Mouse (Mus musculus): ENCODE data around the gene Pnkd. TPM values are rescaled to one million over a fixed set of nuclear protein-coding genes. Genes with fewer than 3 reads are reported as not detected.

Gene Pnkd
- total and polyA plus RNA-seq, 3 experiments, result 52.5 to 64.2 TPM; not detected in 1

DNA sequence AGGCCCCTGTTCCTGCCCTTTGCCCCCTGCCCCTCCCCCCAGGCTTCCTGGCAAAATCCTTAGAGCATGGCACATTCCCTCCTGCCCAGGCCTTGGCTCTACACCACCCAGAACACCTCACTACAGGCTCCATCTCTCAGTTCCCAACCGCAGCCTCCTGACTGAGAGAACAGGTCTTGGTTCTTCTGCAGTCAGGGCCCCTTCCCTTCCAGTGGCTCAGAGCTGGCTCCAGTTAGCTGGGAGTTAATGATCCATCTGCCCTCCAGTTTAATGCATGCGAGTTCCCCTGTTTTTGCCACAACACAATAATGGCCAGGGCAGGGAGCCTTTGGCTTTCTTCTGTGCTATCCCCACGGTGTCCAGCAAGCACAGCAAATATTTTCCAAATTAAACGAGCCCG, 58.4 kb downstream of the Pnkd start:
- no peak overlapping the region for H3K27ac ChIP-seq (ENCODE audit: control insufficient read depth, low read depth, low read length)
- no peak overlapping the region for H3K9ac ChIP-seq (ENCODE audit: control insufficient read depth, low read depth, low read length, poor library complexity, severe bottlenecking)
- H3K36me3 ChIP-seq (ENCODE audit: control insufficient read depth in 1 of 2, insufficient read depth in 2 of 2, low read length in 2 of 2), result no peaks in the 10 kb centered on the region
- no peaks in the 10 kb centered on the region for H3K4me1 ChIP-seq (ENCODE audit: control insufficient read depth in 1 of 2, insufficient read depth in 2 of 2, low read length in 2 of 2)
- no peaks in the 10 kb centered on the region for H3K27me3 ChIP-seq (ENCODE audit: control insufficient read depth in 1 of 2, insufficient read depth in 2 of 2, low read length in 2 of 2)
- DNase-seq (ENCODE audit: low read depth, low spot score), result no peak
- TF ChIP-seq NRF1 (IDR thresholded peaks at IDR 0.05; ENCODE audit: insufficient read depth, low read depth, low read length, poor library complexity, severe bottlenecking) (no peak), CTCF (IDR thresholded peaks at IDR 0.05 in 2 of 3, conservative IDR thresholded peaks at IDR 0.05 in 1 of 3; ENCODE audit: control insufficient read depth in 1 of 3, insufficient read depth in 1 of 3, low read depth in 2 of 3, low read length in 3 of 3, poor library complexity in 1 of 3, severe bottlenecking in 1 of 3) (no peak), MYB (IDR thresholded peaks at IDR 0.05; ENCODE audit: low read depth, low read length) (no peak), MYC (IDR thresholded peaks at IDR 0.05; ENCODE audit: low read depth, low read length) (no peak), USF2 (IDR thresholded peaks at IDR 0.05; ENCODE audit: borderline replicate concordance in 1 of 2, insufficient read depth in 1 of 2, low read depth in 1 of 2, low read length in 2 of 2) (no peak), ZKSCAN1 (IDR thresholded peaks at IDR 0.05; ENCODE audit: low read depth, low read length) (no peak), MAFK (IDR thresholded peaks at IDR 0.05; ENCODE audit: borderline replicate concordance, low read depth, low read length) (no peak), POLR2A (IDR thresholded peaks at IDR 0.05; ENCODE audit: control insufficient read depth in 1 of 2, insufficient read depth in 1 of 2, low read depth in 1 of 2, low read length in 2 of 2, poor library complexity in 1 of 2) (no peak), CHD2 (IDR thresholded peaks at IDR 0.05; ENCODE audit: low read length) (no peak), CHD1 (IDR thresholded peaks at IDR 0.05; ENCODE audit: low read depth, low read length) (no peak), SIN3A (IDR thresholded peaks at IDR 0.05; ENCODE audit: low read length) (no peak), TBP (IDR thresholded peaks at IDR 0.05; ENCODE audit: low read depth, low read length) (no peak), MXI1 (IDR thresholded peaks at IDR 0.05; ENCODE audit: low read depth, low read length) (no peak), RCOR1 (IDR thresholded peaks at IDR 0.05; ENCODE audit: low read depth, low read length) (no peak)
- no peak overlapping the region for H3K4me3 ChIP-seq (ENCODE audit: control insufficient read depth in 1 of 2, insufficient read depth in 1 of 2, low read depth in 2 of 2, low read length in 2 of 2)
- no peaks in the 10 kb centered on the region for H3K79me2 ChIP-seq (ENCODE audit: control insufficient read depth, insufficient read depth, low read length, poor library complexity)
- no peaks in the 10 kb centered on the region for H3K9me3 ChIP-seq (replicated peaks; ENCODE audit: insufficient read depth, low read length)

DNA sequence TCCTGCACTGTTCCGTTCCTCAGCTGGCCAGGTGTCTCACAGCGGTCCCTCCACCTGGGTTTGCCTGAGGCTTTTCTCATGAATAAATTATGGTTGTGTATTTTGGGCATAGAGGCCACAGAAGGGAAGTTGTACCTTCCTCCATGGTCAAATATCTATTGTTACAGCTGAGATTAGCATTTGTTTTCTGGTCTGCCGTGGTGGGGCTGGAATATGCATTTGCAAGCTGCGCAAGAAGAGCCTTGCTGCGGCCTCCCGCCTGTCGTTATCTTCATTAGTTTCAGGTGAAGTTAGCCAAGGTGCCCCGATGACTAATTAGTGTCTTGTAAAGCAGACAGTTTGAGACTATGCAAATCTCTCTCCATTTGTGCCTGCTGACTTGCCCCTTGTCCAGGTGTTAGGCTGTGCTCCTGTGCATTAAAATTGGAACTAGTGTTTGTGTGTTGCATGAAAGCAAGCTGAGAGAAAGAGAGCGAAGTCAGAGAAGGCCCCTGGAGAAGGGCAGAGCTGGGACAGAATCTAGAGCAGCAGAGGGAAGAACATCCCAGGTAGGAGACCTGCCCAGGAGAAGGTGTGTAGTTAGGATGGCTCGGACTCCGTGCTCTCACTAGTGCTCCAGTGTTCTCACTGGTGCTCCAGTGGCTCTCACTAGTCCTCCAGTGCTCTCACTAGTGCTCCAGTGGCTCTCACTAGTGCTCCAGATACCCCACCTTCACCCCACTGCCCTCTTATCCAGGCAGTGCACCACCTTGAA, 59.6 kb downstream of the Pnkd start:
- Histone ChIP-seq H3K27me3 (ENCODE audit: control insufficient read depth in 1 of 2, insufficient read depth in 2 of 2, low read length in 2 of 2) (no peaks in the 10 kb centered on the region), H3K9ac (ENCODE audit: control insufficient read depth, low read depth, low read length, poor library complexity, severe bottlenecking) (no peak overlapping the region), H3K79me2 (ENCODE audit: control insufficient read depth, insufficient read depth, low read length, poor library complexity) (no peaks in the 10 kb centered on the region), H3K27ac (ENCODE audit: control insufficient read depth, low read depth, low read length) (no peak overlapping the region), H3K36me3 (ENCODE audit: control insufficient read depth in 1 of 2, insufficient read depth in 2 of 2, low read length in 2 of 2) (no peaks in the 10 kb centered on the region), H3K4me3 (ENCODE audit: control insufficient read depth in 1 of 2, insufficient read depth in 1 of 2, low read depth in 2 of 2, low read length in 2 of 2) (no peak overlapping the region), H3K4me1 (ENCODE audit: control insufficient read depth in 1 of 2, insufficient read depth in 2 of 2, low read length in 2 of 2) (no peaks in the 10 kb centered on the region), H3K9me3 (replicated peaks; ENCODE audit: insufficient read depth, low read length) (no peaks in the 10 kb centered on the region)
- DNase-seq (ENCODE audit: low read depth, low spot score), result no peak
- no peak for TF ChIP-seq CHD1 (IDR thresholded peaks at IDR 0.05; ENCODE audit: low read depth, low read length)

Measured in MEL (cell line).